Mouse (Mus musculus) liver, embryonic 14.5 days (tissue): ENCODE measurements around the gene Syvn1.

Experiments
- CTCF ChIP-seq: IDR thresholded peaks from 2 replicates; pipeline ENCODE4 v1.5.1; 2016; ENCODE audit warnings: antibody characterized with exemption, low read depth, control low read depth
- EP300 ChIP-seq: IDR thresholded peaks from 2 replicates; pipeline ENCODE4 v1.6.1; 2016; ENCODE audit warnings: antibody characterized with exemption, low read depth

- TF ChIP-seq CTCF (no peak), EP300 (no peak)
These were observed 47.7 kb downstream of the Syvn1 start, which contains the start of gene AC131692.1 for GRCm38 (mm10) chr19:6094119-6094518.
